ENCODE assay signal across 12 mouse cellular contexts in the genomic region with DNA sequence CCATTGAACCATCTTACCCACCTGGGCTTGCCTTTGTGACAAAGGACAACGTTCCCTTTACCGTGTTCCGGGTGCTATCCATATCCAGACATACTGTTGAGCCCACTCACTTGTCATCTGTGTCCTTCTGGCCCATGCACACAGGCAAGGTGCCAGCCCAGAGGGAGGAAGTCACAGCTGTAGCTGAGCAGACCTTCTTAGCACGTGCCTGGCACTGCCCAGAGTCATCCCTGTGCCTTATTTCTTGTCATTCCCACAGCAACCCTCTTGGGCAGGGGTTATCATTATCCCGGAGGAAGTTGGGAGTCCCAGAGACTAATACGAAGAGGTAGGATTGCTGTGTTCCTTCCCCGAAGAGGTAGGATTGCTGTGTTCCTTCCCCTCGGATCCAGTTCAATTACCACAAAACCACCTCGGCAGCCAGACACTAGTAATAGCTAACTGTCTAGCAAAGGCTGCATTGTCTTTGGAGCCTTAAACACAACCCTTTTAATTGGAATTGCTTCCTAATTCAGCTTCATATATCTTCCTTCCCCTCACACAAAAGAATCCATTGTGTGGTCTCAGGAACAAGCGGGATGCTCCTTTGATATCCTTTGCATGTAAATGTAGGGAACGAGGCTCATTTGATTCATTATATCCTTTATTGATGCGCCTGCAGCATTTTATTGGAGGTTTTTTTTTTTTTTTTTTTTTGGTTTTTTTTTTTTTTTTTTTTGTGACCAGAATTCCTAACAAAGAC. TPM values are rescaled to one million over a fixed set of nuclear protein-coding genes. Genes with fewer than 3 reads are reported as not detected.
A peak's percentile ranks its signal among the peaks of the same experiment; 100 is the strongest.
DNase-seq lines count a peak whose midpoint lies in the region; ATAC-seq and TF ChIP-seq lines count a peak whose summit lies in the region.
"Had no signal": no experiment of that assay in that cellular context is flagged by ENCODE, and none has a peak within 500 bp of the region (broad histone marks: within the 10 kb centered on the region; RNA-seq: fewer than 3 reads in every experiment).

No protein-coding gene starts in this region.

- peaks cover 11% of the 10 kb centered on the region for H3K4me1 ChIP-seq in forebrain, embryonic 15.5 days
- H3K4me1 ChIP-seq in hindbrain, postnatal 0 days (ENCODE audit: insufficient read depth, low read length): 0 out of 2 replicates have a peak, but pooled peaks cover 8% of the 10 kb centered on the region
- H3K4me1 ChIP-seq in neural tube, embryonic 15.5 days: peaks cover 17% of the 10 kb centered on the region
- H3K4me1 ChIP-seq in kidney, embryonic 16.5 days (ENCODE audit: insufficient read depth, low read length): no peaks in the 10 kb centered on the region
- H3K4me1 ChIP-seq: limb, embryonic 15.5 days had no signal

- 32% methylated on average over 12 of the region's 12 CpGs for WGBS in forebrain, embryonic 15.5 days
- WGBS in hindbrain, postnatal 0 days: 33% methylated on average over 12 of the region's 12 CpGs
- WGBS in neural tube, embryonic 15.5 days: 21% methylated on average over 12 of the region's 12 CpGs
- WGBS in kidney, embryonic 16.5 days: 48% methylated on average over 12 of the region's 12 CpGs

- intact Hi-C loops in left cerebral cortex, adult 2 months (cut with DNase I): no loop called here

- H3K4me2 ChIP-seq in forebrain, embryonic 15.5 days (replicated peaks): no peak overlapping the region
- H3K4me2 ChIP-seq in hindbrain, postnatal 0 days (ENCODE audit: low read depth, low read length): no peak overlapping the region
- H3K4me2 ChIP-seq in neural tube, embryonic 15.5 days: 0 out of 2 replicates have a peak overlapping the region, but pooled peaks have one; percentile 11
- H3K4me2 ChIP-seq in kidney, embryonic 16.5 days (replicated peaks; ENCODE audit: low read depth, low read length): no peak overlapping the region
- H3K4me2 ChIP-seq: embryonic facial prominence, embryonic 13.5 days; heart, embryonic 15.5 days; limb, embryonic 15.5 days had no signal

- H3K4me3 ChIP-seq in left cerebral cortex, adult 2 months: no peak overlapping the region
- no peak overlapping the region for H3K4me3 ChIP-seq in forebrain, embryonic 15.5 days
- no peak overlapping the region for H3K4me3 ChIP-seq in hindbrain, postnatal 0 days (ENCODE audit: low read length)
- H3K4me3 ChIP-seq in neural tube, embryonic 15.5 days (replicated peaks): no peak overlapping the region
- H3K4me3 ChIP-seq in kidney, embryonic 16.5 days (ENCODE audit: low read length): no peak overlapping the region
- H3K4me3 ChIP-seq: embryonic facial prominence, embryonic 13.5 days; heart, embryonic 15.5 days; limb, embryonic 15.5 days had no signal

- DNase-seq in left cerebral cortex, adult 18-20 months (ENCODE audit: low spot score in 2 of 2): peak; percentile 4 to 27
- no peak for DNase-seq in left cerebral cortex, adult 2 months (ENCODE audit: extremely low spot score in 1 of 2, low spot score in 2 of 2)
- DNase-seq in hindbrain, postnatal 0 days (ENCODE audit: low spot score): peak; percentile 42
- no peak for DNase-seq in embryo, embryonic 10.5 days (ENCODE audit: low spot score)
- DNase-seq: kidney, postnatal 14 days had no signal

- H3K9ac ChIP-seq in forebrain, embryonic 15.5 days (replicated peaks): no peak overlapping the region
- H3K9ac ChIP-seq in hindbrain, postnatal 0 days (replicated peaks; ENCODE audit: low read length): 0 out of 2 replicates have a peak overlapping the region, but pooled peaks have one; percentile 5
- 0 out of 2 replicates have a peak overlapping the region, but pooled peaks have one; percentile 7 for H3K9ac ChIP-seq in neural tube, embryonic 15.5 days (replicated peaks)
- no peak overlapping the region for H3K9ac ChIP-seq in kidney, embryonic 16.5 days (replicated peaks; ENCODE audit: low read length)
- H3K9ac ChIP-seq: embryonic facial prominence, embryonic 13.5 days; heart, embryonic 15.5 days; limb, embryonic 15.5 days had no signal

- no peak overlapping the region for H3K27ac ChIP-seq in left cerebral cortex, adult 2 months
- peak overlapping the region; percentile 52 for H3K27ac ChIP-seq in forebrain, embryonic 15.5 days (replicated peaks)
- H3K27ac ChIP-seq in hindbrain, postnatal 0 days: peak overlapping the region; percentile 26; the same call in 1 of the 2 replicates
- H3K27ac ChIP-seq in neural tube, embryonic 15.5 days (replicated peaks): peak overlapping the region; percentile 61
- H3K27ac ChIP-seq in kidney, embryonic 16.5 days (ENCODE audit: low read length): no peak overlapping the region
- H3K27ac ChIP-seq: embryonic facial prominence, embryonic 13.5 days; heart, embryonic 15.5 days; limb, embryonic 15.5 days had no signal

- H3K36me3 ChIP-seq in forebrain, embryonic 15.5 days: no peaks in the 10 kb centered on the region
- H3K36me3 ChIP-seq in hindbrain, postnatal 0 days (ENCODE audit: insufficient read depth, low read length): no peaks in the 10 kb centered on the region
- H3K36me3 ChIP-seq in neural tube, embryonic 15.5 days: no peaks in the 10 kb centered on the region
- no peaks in the 10 kb centered on the region for H3K36me3 ChIP-seq in kidney, embryonic 16.5 days (ENCODE audit: insufficient read depth, low read length)
- H3K36me3 ChIP-seq: embryonic facial prominence, embryonic 13.5 days; G1E; heart, embryonic 15.5 days; limb, embryonic 15.5 days had no signal

- H3K27me3 ChIP-seq in forebrain, embryonic 15.5 days: no peaks in the 10 kb centered on the region
- H3K27me3 ChIP-seq in hindbrain, postnatal 0 days (ENCODE audit: insufficient read depth, low read length): no peaks in the 10 kb centered on the region
- H3K27me3 ChIP-seq in neural tube, embryonic 15.5 days (replicated peaks): no peaks in the 10 kb centered on the region
- no peaks in the 10 kb centered on the region for H3K27me3 ChIP-seq in kidney, embryonic 16.5 days (ENCODE audit: insufficient read depth, low read length)
- H3K27me3 ChIP-seq: embryonic facial prominence, embryonic 13.5 days; heart, embryonic 15.5 days; limb, embryonic 15.5 days had no signal

- H3K9me3 ChIP-seq in forebrain, embryonic 15.5 days: no peaks in the 10 kb centered on the region
- H3K9me3 ChIP-seq in hindbrain, postnatal 0 days (ENCODE audit: low read length): no peaks in the 10 kb centered on the region
- H3K9me3 ChIP-seq in neural tube, embryonic 15.5 days (replicated peaks): 0 out of 2 replicates have a peak, but pooled peaks cover 5% of the 10 kb centered on the region
- H3K9me3 ChIP-seq in kidney, embryonic 16.5 days (ENCODE audit: low read length): 0 out of 2 replicates have a peak, but pooled peaks cover 2% of the 10 kb centered on the region
- H3K9me3 ChIP-seq: embryonic facial prominence, embryonic 13.5 days; G1E; limb, embryonic 15.5 days had no signal

- TF ChIP-seq CTCF in left cerebral cortex, adult 2 months (IDR thresholded peaks at IDR 0.05): no peak
- no peak for TF ChIP-seq CTCF in hindbrain, postnatal 0 days (IDR thresholded peaks at IDR 0.05; ENCODE audit: low read depth)

- ATAC-seq in forebrain, embryonic 15.5 days (replicated peaks): peak; percentile 71
- no peak for ATAC-seq in hindbrain, postnatal 0 days
- no peak for ATAC-seq in neural tube, embryonic 15.5 days (ENCODE audit: low FRiP score)
- ATAC-seq in kidney, embryonic 16.5 days (ENCODE audit: low FRiP score, low TSS enrichment): no peak

RNA-seq across cellular contexts. Expression of a gene that starts 30.0 kb away (rescaled TPM):
- total RNA-seq in left cerebral cortex, adult 18-20 months (2021): 10 to 100 TPM in 1 of 2 experiments, 1 to 10 TPM in 1; 9.4 to 10.6 TPM
- 10 to 100 TPM in 1 of 2 experiments, 1 to 10 TPM in 1; 9.6 to 12.3 TPM for total RNA-seq in left cerebral cortex, adult 2 months (2021)
- polyA plus RNA-seq in forebrain, embryonic 15.5 days (2015; fragmentation: Nextera tagmentation; extraction: Ambion mirVana): 38.7 and 42.1 TPM in 2 replicates
- 40.8 and 54.3 TPM in 2 replicates for total RNA-seq in hindbrain, postnatal 0 days (2014; rRNA removed)
- polyA plus RNA-seq in hindbrain, postnatal 0 days (2015; fragmentation: Nextera tagmentation; extraction: Ambion mirVana): 11.2 and 12.7 TPM in 2 replicates
- polyA plus RNA-seq in neural tube, embryonic 15.5 days (2015; fragmentation: Nextera tagmentation; extraction: Ambion mirVana): 22.2 and 25.0 TPM in 2 replicates
- polyA plus RNA-seq in kidney, embryonic 16.5 days (2015; fragmentation: Nextera tagmentation; extraction: Ambion mirVana): 12.5 TPM in 2 replicates

Comparison
In these comparisons a context has a peak if more than half of its experiments do, and no peak if none do; other contexts are left out.
1. DNase-seq: peak in left cerebral cortex, adult 18-20 months (2 of 2) and hindbrain, postnatal 0 days (single experiment); none in left cerebral cortex, adult 2 months (0 of 2) and embryo, embryonic 10.5 days (single experiment).
2. H3K27ac ChIP-seq: peak in forebrain, embryonic 15.5 days (single experiment), hindbrain, postnatal 0 days (single experiment) and neural tube, embryonic 15.5 days (single experiment); none in left cerebral cortex, adult 2 months (single experiment) and kidney, embryonic 16.5 days (single experiment).
3. H3K9ac ChIP-seq: peak in hindbrain, postnatal 0 days (single experiment) and neural tube, embryonic 15.5 days (single experiment); none in forebrain, embryonic 15.5 days (single experiment) and kidney, embryonic 16.5 days (single experiment).